Mouse (Mus musculus): ENCODE measurements around the gene Adh4. TPM values are rescaled to one million over a fixed set of nuclear protein-coding genes. Genes with fewer than 3 reads are reported as not detected.
"Not testable (repeated sequence)": the region's sequence is repeated elsewhere in the genome, so short reads cannot be mapped to it uniquely, and the experiment has no call there.

Adh4 gene
- polyA plus RNA-seq, 1 experiment from 2014 or later, result not detected

DNA sequence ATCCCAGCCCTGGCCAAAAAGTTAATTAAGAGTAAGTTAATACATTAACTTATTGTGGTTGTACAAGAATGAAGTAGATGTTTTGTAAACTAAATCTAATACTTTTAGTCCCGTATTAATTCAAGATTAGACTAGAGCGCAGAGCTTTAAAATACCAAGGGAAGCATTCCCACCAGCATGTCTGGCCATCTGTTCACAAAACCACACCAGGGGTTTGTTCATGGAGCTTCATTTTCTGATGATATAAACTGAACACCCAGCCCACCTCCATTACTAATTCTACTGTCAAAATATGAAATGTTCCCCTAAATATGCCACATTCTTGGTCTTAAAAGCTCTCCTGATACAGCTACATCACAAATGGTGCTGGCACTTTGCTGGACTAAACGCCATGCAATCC is 43.2 kb downstream of the Adh4 start:
- Histone ChIP-seq H3K36me3 (ENCODE audit: control insufficient read depth, insufficient read depth, low read length) (peaks cover 48% of the 10 kb centered on the region), H3K4me1 (ENCODE audit: control insufficient read depth, insufficient read depth, low read length) (no peaks in the 10 kb centered on the region), H3K4me3 (replicated peaks; ENCODE audit: low read length) (no peak overlapping the region), H3K27me3 (ENCODE audit: control insufficient read depth, insufficient read depth, low read length) (no peaks in the 10 kb centered on the region), H3K27ac (ENCODE audit: low read length) (no peak overlapping the region), H3K9me3 (replicated peaks; ENCODE audit: control insufficient read depth, low read length) (no peaks in the 10 kb centered on the region), H3K9ac (ENCODE audit: low read length) (no peak overlapping the region), H3K4me2 (ENCODE audit: low read depth, low read length) (no peak overlapping the region)
- no peak for ATAC-seq (ENCODE audit: insufficient read depth, low FRiP score)
- 94% methylated on average over 3 of the region's 3 CpGs for WGBS

- Histone ChIP-seq H3K4me2 (ENCODE audit: low read depth, low read length) (no peak overlapping the region), H3K9me3 (replicated peaks; ENCODE audit: control insufficient read depth, low read length) (no peaks in the 10 kb centered on the region), H3K4me1 (ENCODE audit: control insufficient read depth, insufficient read depth, low read length) (no peaks in the 10 kb centered on the region), H3K9ac (ENCODE audit: low read length) (no peak overlapping the region), H3K27me3 (ENCODE audit: control insufficient read depth, insufficient read depth, low read length) (no peaks in the 10 kb centered on the region), H3K36me3 (ENCODE audit: control insufficient read depth, insufficient read depth, low read length) (peaks cover 38% of the 10 kb centered on the region), H3K4me3 (replicated peaks; ENCODE audit: low read length) (no peak overlapping the region), H3K27ac (ENCODE audit: low read length) (no peak overlapping the region)
- no peak for ATAC-seq (ENCODE audit: insufficient read depth, low FRiP score)
- WGBS, result 84% methylated on average over 13 of the region's 13 CpGs
These were observed 45.0 kb downstream of the Adh4 start for GRCm38 (mm10) chr3:138460260-138460659.

GRCm38 (mm10) chr3:138461832-138462231 is 46.6 kb downstream of the Adh4 start:
- no peak for ATAC-seq (ENCODE audit: insufficient read depth, low FRiP score)
- Histone ChIP-seq H3K9me3 (replicated peaks; ENCODE audit: control insufficient read depth, low read length) (no peaks in the 10 kb centered on the region), H3K36me3 (ENCODE audit: control insufficient read depth, insufficient read depth, low read length) (peaks cover 47% of the 10 kb centered on the region)

GRCm38 (mm10) chr3:138463137-138463536 is 47.9 kb downstream of the Adh4 start:
- Histone ChIP-seq H3K36me3 (ENCODE audit: control insufficient read depth, insufficient read depth, low read length) (peaks cover 43% of the 10 kb centered on the region), H3K4me2 (ENCODE audit: low read depth, low read length) (no peak overlapping the region), H3K27me3 (ENCODE audit: control insufficient read depth, insufficient read depth, low read length) (no peaks in the 10 kb centered on the region), H3K4me3 (replicated peaks; ENCODE audit: low read length) (no peak overlapping the region), H3K4me1 (ENCODE audit: control insufficient read depth, insufficient read depth, low read length) (no peaks in the 10 kb centered on the region), H3K27ac (ENCODE audit: low read length) (no peak overlapping the region), H3K9me3 (replicated peaks; ENCODE audit: control insufficient read depth, low read length) (no peaks in the 10 kb centered on the region), H3K9ac (ENCODE audit: low read length) (no peak overlapping the region)
- WGBS, result 63% methylated on average over 2 of the region's 2 CpGs
- no peak for ATAC-seq (ENCODE audit: insufficient read depth, low FRiP score)

More at GRCm38 (mm10) chr3:138461832-138462231, 46.6 kb downstream of the Adh4 start:
- no peaks in the 10 kb centered on the region for H3K27me3 ChIP-seq (ENCODE audit: control insufficient read depth, insufficient read depth, low read length)
- no peak overlapping the region for H3K4me2 ChIP-seq (ENCODE audit: low read depth, low read length)
- H3K4me1 ChIP-seq (ENCODE audit: control insufficient read depth, insufficient read depth, low read length), result no peaks in the 10 kb centered on the region
- H3K9ac ChIP-seq (ENCODE audit: low read length), result no peak overlapping the region
- H3K27ac ChIP-seq (ENCODE audit: low read length), result no peak overlapping the region
- WGBS, result 95% methylated on average over 3 of the region's 3 CpGs
- no peak overlapping the region for H3K4me3 ChIP-seq (replicated peaks; ENCODE audit: low read length)

GRCm38 (mm10) chr3:138463807-138464206 is 48.5 kb downstream of the Adh4 start:
- Histone ChIP-seq H3K4me2 (ENCODE audit: low read depth, low read length) (no peak overlapping the region), H3K36me3 (ENCODE audit: control insufficient read depth, insufficient read depth, low read length) (peaks cover 40% of the 10 kb centered on the region), H3K27ac (ENCODE audit: low read length) (no peak overlapping the region), H3K4me1 (ENCODE audit: control insufficient read depth, insufficient read depth, low read length) (no peaks in the 10 kb centered on the region), H3K9me3 (replicated peaks; ENCODE audit: control insufficient read depth, low read length) (no peaks in the 10 kb centered on the region), H3K27me3 (ENCODE audit: control insufficient read depth, insufficient read depth, low read length) (no peaks in the 10 kb centered on the region), H3K9ac (ENCODE audit: low read length) (no peak overlapping the region), H3K4me3 (replicated peaks; ENCODE audit: low read length) (no peak overlapping the region)
- no peak for ATAC-seq (ENCODE audit: insufficient read depth, low FRiP score)
- 64% methylated on average over 6 of the region's 6 CpGs for WGBS

DNA sequence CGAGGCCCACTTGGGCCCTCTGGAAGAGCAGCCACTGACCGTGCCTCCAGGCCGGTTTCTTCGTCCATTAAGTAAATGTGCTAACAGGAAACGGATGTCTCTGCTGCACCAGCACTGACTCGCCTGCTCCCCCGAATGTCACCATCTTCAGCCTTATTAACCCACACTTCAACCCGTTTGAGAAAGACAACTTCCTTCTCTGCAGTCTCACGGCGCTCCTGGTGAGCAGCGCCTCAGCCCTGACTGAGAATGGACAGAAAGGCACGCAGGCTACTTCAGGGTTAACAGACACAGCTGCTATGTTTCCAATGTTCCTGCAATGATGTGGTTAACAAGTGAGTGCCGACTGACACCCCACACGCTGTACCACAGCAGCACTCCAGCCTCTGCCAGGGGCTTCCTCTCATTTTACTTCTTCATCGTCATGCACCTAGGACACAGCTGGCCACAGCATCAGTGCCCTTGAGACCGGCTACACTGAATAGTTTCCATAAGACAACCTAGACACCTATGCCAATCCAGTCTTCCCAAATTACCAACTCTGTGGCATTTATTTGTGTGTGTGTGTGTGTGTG is 49.4 kb downstream of the Adh4 start:
- 69% methylated on average over 16 of the region's 16 CpGs for WGBS
- Histone ChIP-seq H3K4me1 (ENCODE audit: control insufficient read depth, insufficient read depth, low read length) (no peaks in the 10 kb centered on the region), H3K27ac (ENCODE audit: low read length) (no peak overlapping the region), H3K36me3 (ENCODE audit: control insufficient read depth, insufficient read depth, low read length) (peaks cover 36% of the 10 kb centered on the region), H3K4me3 (replicated peaks; ENCODE audit: low read length) (no peak overlapping the region), H3K4me2 (ENCODE audit: low read depth, low read length) (no peak overlapping the region), H3K9me3 (replicated peaks; ENCODE audit: control insufficient read depth, low read length) (no peaks in the 10 kb centered on the region), H3K9ac (ENCODE audit: low read length) (no peak overlapping the region), H3K27me3 (ENCODE audit: control insufficient read depth, insufficient read depth, low read length) (no peaks in the 10 kb centered on the region)
- ATAC-seq (ENCODE audit: insufficient read depth, low FRiP score), result no peak

GRCm38 (mm10) chr3:138466656-138467055 is 51.4 kb downstream of the Adh4 start:
- not testable (repeated sequence) for H3K9me3 ChIP-seq (replicated peaks; ENCODE audit: control insufficient read depth, low read length); H3K27me3 ChIP-seq (ENCODE audit: control insufficient read depth, insufficient read depth, low read length); H3K27ac ChIP-seq (ENCODE audit: low read length); ATAC-seq (ENCODE audit: insufficient read depth, low FRiP score); H3K4me2 ChIP-seq (ENCODE audit: low read depth, low read length); H3K4me3 ChIP-seq (replicated peaks; ENCODE audit: low read length); H3K4me1 ChIP-seq (ENCODE audit: control insufficient read depth, insufficient read depth, low read length); H3K9ac ChIP-seq (ENCODE audit: low read length)
- peaks cover 34% of the 10 kb centered on the region for H3K36me3 ChIP-seq (ENCODE audit: control insufficient read depth, insufficient read depth, low read length)
- 90% methylated on average over 1 of the region's 1 CpGs for WGBS

DNA sequence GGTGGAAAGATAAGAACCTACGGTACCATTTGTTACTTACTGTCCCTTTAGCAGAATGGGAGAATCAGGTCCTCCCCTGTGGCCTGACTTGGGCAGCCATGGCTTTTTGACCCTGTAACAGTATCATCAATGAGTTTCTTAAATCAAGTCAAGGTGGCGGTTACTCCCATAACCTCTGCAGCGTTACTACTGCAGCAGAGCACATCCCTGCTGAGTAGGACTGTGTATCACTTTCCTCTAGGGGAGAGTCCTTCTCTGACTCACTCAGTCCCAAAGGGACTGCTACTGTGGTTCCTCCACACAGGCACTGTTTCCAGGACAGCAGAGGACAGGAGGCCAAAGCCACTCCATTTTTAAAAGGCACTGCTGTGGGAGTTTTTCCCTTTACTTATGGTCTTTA is 55.8 kb downstream of the Adh4 start:
- Histone ChIP-seq H3K4me2 (ENCODE audit: low read depth, low read length) (no peak overlapping the region), H3K9me3 (replicated peaks; ENCODE audit: control insufficient read depth, low read length) (no peaks in the 10 kb centered on the region), H3K9ac (ENCODE audit: low read length) (no peak overlapping the region), H3K27ac (ENCODE audit: low read length) (no peak overlapping the region), H3K4me1 (ENCODE audit: control insufficient read depth, insufficient read depth, low read length) (no peaks in the 10 kb centered on the region), H3K27me3 (ENCODE audit: control insufficient read depth, insufficient read depth, low read length) (no peaks in the 10 kb centered on the region), H3K4me3 (replicated peaks; ENCODE audit: low read length) (no peak overlapping the region), H3K36me3 (ENCODE audit: control insufficient read depth, insufficient read depth, low read length) (peaks cover 22% of the 10 kb centered on the region)
- WGBS, result 93% methylated on average over 3 of the region's 3 CpGs
- ATAC-seq (ENCODE audit: insufficient read depth, low FRiP score), result no peak

- Histone ChIP-seq H3K4me2 (ENCODE audit: low read depth, low read length) (no peak overlapping the region), H3K4me3 (replicated peaks; ENCODE audit: low read length) (no peak overlapping the region), H3K4me1 (ENCODE audit: control insufficient read depth, insufficient read depth, low read length) (peaks cover 4% of the 10 kb centered on the region), H3K9me3 (replicated peaks; ENCODE audit: control insufficient read depth, low read length) (no peaks in the 10 kb centered on the region), H3K27me3 (ENCODE audit: control insufficient read depth, insufficient read depth, low read length) (no peaks in the 10 kb centered on the region), H3K27ac (ENCODE audit: low read length) (no peak overlapping the region), H3K9ac (ENCODE audit: low read length) (no peak overlapping the region), H3K36me3 (ENCODE audit: control insufficient read depth, insufficient read depth, low read length) (peaks cover 3% of the 10 kb centered on the region; the same call in 1 of the 2 replicates)
- no peak for ATAC-seq (ENCODE audit: insufficient read depth, low FRiP score)
- WGBS, result 94% methylated on average over 8 of the region's 8 CpGs
These were observed 64.2 kb downstream of the Adh4 start for GRCm38 (mm10) chr3:138479489-138479888.
